Mouse (Mus musculus): ENCODE measurements around the gene Apoh. TPM values are rescaled to one million over a fixed set of nuclear protein-coding genes. Genes with fewer than 3 reads are reported as not detected.
A peak's percentile ranks its signal among the peaks of the same experiment; 100 is the strongest.

Gene Apoh
- total RNA-seq (2021), result 25.6 and 429 TPM in 2 replicates
- long read RNA-seq, experiment 1, partial matches to known transcripts, result 1 of 2 reads
- long read RNA-seq, experiment 1, other reads (novel, unspliced or antisense), result 1 of 2 reads
- long read RNA-seq, experiment 2, transcript Apoh-201 (8 exons, 1,190 nt), result major isoform, 128 of 179 reads
- long read RNA-seq, experiment 2, partial matches to known transcripts, result 46 of 179 reads
- long read RNA-seq, experiment 2, other reads (novel, unspliced or antisense), result 5 of 179 reads

DNA sequence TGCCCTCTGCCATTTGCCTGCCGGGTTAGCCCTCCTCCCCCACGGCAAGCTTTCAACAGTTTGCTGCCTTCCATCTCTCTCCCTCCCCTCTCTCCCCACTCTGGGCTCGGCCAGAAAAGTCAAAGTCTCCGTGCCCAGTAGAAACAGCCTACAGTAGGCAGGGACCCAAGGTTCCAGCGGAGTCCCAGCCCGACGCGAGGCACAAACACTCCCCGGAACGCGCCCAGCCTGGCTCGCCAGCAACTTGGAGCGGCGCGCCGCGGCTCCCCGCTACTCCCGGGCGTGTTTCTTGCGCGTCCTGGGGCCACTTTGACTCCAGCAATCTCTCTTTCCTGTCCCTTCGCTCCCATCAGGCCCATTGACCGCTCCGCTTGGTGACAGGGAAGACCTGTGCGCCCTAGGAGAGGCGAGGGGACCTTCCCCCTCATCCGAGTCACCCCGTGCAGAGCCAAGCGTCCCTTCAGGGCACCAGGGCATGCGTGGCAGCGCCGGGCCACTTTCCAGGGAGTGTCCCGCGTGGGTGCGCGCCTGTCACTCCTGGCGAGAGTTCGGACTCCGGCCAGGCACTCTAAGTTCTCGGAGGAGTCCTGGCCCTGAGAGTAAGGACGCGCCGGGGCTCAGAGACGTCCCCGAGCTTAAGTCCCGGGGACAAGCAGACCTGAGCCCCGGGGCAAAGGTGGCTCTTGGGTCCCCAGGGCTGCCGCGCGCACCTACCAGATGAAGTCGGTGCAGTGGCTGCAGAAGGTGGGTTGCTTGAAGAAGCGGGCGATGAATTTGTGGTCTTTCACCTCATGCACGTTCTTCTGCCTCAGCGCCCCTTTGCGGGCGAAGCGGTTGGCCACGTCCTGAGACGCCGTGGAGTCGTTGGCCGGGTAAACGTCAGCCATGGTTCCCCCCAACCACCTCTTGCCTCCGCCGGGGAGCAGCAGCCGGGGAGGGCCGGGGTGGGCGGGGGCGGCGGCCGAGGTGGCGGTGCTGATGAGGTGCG, at the start of gene Apoh:
Gene Apoh (plus strand): TSS at position 574 of the 988 bp plus-strand sequence.
- peak; percentile 61 for DNase-seq

GRCm38 (mm10) chr11:108293843-108294242, 49.3 kb upstream of the Apoh start:
- DNase-seq, result no peak

DNA sequence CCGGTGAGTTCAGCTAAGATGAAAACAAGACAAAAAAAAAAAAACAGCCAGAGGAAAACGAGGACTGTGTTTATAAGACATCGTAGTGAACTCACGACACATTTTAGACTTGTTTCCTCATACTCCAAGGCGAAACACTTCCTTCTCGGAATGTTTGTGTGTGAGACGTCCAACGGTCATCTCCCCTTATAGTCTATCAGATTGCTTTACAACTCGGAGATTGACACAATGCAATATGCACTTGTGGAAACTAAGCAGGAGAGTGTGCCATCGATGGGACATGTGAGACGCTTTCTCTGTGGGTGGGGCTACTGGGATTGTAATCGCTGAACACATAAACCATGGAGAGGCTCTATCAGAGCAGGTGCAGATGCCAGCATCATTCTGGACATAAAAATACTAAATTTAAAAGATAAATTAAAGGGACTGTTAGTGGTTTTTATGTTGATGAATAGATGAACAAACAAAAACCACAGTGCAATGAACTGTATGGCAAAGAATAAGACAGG, 48.8 kb upstream of the Apoh start:
- no peak for DNase-seq

GRCm38 (mm10) chr11:108295373-108295772, 47.8 kb upstream of the Apoh start:
- no peak for DNase-seq

DNA sequence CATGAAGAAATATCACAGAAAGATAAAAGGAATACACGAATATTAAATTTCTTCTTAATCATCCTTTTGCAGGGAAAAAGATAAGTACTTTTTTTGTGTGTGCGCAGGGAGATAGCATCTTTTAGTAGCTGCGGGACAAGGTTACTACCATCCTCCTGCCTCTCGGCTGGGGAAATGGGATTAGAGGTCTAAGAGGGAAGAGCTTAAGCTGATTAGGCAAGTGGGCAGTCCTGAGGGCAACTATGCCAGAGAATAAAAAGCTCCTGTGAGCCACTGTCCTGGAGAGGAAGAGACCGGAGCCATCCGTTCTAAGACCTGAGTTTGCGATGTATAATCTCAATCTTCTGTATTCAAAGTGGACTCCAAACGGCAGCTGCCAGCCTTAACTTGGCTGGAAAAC, 45.2 kb upstream of the Apoh start:
- no peak for DNase-seq

DNA sequence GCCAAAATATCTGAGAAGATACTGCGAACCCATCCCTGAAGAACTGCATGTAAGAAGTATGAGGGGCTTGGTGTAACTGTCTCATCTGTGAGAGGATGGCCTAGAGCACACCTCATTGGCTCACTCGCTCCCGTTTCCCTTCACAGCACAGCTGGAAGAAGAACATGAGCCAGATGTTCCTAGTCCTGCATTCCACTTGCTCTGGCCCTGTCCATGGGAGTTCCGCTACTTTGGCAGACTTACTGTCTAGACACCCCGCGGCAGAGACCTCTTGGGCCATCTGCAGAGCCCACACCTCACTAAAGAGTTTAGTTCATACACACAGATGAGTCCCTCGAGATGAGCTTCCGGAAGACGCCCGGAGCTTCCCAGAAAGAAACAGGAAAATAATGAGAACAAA, 43.2 kb upstream of the Apoh start:
- DNase-seq, result no peak

- no peak for DNase-seq
Measured at GRCm38 (mm10) chr11:108300443-108300842, 42.7 kb upstream of the Apoh start.

DNA sequence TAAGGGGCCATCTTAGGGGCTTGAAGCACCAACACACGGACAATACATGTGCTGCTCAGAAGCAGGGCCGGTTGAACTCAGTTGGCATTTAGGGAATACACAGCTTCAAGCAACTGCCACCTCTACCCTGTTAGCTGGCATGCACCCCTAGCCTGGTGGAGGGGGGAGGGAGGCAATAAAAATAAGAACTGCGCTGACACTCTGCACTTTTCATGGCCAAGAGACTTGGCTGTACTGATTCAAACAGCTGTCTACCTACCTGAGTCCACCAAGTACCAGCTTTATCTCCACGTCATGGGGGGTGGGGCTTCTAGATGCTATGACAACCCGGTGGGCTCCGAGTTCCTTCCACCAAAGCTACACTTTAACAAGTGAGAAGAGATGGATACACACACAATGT, 42.1 kb upstream of the Apoh start:
- DNase-seq, result no peak

DNA sequence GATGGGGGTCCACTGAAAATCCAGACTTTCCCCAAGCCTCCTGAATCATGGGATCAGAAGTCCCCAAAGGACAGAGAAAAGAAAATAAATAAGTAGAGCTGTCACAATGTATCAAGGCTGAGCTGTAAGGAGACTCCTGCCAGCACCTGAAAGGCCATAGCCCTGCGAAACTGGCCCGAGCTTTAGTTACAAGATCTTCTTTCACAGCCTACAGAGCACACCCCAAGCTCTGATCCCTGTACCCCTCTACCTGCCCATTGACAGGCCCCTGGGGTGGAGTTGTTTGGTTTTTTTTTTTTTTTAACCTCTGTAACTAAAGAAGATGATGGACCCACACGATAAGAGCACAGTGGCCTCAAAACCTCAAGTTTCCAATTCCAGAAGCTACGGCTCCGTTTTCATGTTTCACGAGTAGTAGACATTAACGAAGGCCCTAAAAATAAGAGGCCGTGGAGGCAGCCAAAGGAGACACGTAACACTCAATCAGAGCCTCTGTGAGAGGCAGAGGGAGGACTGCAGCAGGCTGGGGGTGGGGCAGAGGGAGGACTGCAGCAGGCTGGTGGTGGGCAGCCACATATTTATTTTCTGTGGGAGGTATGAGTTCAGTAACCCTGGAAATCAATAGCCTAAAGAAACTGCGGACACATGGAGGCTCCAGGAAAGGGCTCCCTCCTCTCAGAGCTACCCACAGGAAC, 41.2 kb upstream of the Apoh start:
- no peak for DNase-seq

DNA sequence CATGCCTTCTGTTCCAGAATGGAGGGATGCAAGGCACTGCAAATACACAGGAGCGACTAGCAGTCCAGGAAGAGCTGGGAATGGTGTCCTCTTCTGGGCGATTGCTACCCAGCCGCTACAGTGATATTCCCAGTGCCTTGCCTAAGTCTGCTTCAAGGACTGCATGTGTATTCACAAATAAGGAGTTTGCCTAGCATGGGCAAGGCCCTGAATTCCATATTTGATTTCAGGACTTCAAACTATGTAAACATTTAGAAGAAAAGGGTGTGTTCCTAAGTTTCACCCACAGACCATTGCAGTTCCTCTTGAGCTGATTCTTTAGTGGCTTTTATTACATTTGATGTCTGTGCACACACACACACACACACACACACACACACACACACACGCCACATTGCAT, 39.4 kb upstream of the Apoh start:
- DNase-seq, result no peak

DNA sequence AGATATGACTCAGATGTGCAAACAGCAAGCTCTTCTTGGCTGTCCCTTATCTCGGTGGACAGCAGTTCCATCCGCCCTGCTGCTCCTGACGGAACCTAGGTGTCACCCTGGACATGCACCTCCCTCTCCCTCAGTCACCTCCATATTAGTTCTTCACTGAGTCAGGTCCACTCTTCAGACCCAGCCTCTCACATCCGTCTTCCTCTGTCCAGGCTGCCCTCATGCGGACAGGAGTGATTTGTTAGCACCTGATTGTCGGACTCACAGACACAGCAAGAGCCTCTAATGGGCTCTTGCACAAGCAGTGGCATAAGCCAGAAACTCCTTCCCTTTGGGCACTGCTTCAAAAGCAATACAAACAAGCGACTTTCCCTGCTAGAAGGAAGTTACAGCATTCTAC, 35.9 kb upstream of the Apoh start:
- DNase-seq, result no peak

- no peak for DNase-seq
Measured at GRCm38 (mm10) chr11:108308253-108308652, 34.9 kb upstream of the Apoh start.

- no peak for DNase-seq
Measured at GRCm38 (mm10) chr11:108309791-108310190, 33.4 kb upstream of the Apoh start.

DNA sequence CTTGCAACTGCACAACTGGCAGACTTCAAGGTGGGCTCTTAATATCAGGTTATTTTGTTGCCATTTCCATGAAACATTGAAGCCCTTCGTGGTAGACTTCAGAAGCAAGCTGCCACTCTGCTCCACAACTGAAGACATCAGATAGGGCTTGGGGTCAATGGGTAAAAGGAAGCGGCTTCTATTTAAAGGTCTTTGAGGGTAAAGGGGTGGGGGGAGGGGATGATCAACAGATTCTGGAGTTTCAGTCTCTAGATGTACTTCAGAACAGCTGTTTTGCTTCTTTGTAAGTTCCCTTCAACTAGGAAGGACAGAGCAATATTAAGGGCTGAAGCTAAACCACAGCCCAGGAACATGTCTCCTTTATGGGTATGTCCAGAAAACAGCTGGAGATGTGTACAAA, 31.2 kb upstream of the Apoh start:
- no peak for DNase-seq

DNA sequence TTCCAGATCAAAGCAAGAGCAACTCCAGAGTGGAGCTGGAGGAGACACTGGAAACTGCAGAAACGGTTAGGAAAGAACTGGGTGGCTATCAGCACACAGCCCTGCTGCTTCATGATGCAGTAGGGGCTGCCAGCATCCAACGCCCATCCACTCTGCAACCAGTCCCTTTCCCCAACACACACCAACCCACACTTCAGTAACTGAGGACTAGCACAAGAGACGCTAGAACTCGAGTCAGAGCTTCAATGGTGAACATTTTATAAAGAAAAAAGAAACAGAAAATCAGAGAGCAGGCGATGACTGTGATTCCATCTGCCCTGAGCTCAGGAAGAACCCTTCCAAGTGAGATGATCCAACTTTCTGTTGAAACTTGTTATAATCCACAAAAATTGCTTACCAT, 30.6 kb upstream of the Apoh start:
- no peak for DNase-seq

- no peak for DNase-seq
Measured at GRCm38 (mm10) chr11:108315736-108316135, 27.4 kb upstream of the Apoh start.

- DNase-seq, result no peak
Measured at GRCm38 (mm10) chr11:108317878-108318277, 25.3 kb upstream of the Apoh start.

GRCm38 (mm10) chr11:108319162-108319561, 24.0 kb upstream of the Apoh start:
- DNase-seq, result no peak

DNA sequence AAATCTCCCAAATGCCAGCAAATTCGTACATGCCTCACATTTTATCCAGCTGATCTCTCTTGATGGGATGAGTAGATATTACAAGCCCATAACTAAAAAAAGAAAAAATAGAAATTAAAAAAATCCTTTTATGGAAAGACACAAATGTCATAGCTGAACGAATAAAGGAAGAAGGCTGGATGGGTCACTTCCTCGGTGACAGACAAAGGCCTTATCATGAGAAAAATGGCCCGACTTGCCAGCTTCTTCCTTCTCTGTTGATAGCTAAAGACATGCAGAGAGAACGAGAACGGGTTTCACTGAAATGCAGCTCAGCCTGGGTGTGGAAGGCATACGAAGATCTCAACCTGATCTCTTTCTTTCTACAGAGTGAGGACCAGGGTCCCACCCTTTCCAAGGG, 22.6 kb upstream of the Apoh start:
- no peak for DNase-seq

DNA sequence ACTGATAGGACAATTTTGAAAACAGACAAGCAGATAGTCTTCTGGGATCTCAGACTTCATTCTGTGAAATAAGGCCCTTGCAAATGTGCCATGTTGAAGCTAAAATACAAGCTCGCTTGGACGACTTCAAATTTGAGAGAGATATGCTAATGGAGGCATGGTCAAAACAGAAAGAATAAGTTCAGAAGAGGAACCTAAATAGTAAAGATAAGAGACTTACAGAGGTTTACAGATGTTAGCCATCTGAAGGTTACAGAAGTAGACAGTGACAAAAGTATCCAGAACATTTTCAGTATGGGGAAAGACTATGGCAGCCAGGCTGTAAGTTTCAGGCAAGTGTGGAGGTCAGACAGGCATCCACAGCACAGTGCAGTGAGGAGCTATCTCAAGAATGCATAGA, 21.0 kb upstream of the Apoh start:
- no peak for DNase-seq

GRCm38 (mm10) chr11:108325943-108326342, 17.2 kb upstream of the Apoh start:
- no peak for DNase-seq

- DNase-seq, result no peak
Measured at GRCm38 (mm10) chr11:108330818-108331217, 12.3 kb upstream of the Apoh start.

GRCm38 (mm10) chr11:108333006-108333405, 10.1 kb upstream of the Apoh start:
- no peak for DNase-seq
